Mouse (Mus musculus) erythroblast, adult 5-6 weeks (primary cell): ENCODE measurements at regions not wholly inside any gene's neighbourhood (a gene's known extent, or its start where the extent isn't known, plus 50 kb on each side); places are given as distances from the start of the nearest gene placed in this dataset.

Experiments
- ATAC-seq: replicated peaks from 2 replicates; pipeline ENCODE4 v1.8.0; 2016; ENCODE audit warnings: moderate number of reproducible peaks, mild to moderate bottlenecking, moderate TSS enrichment, inconsistent platforms; ENCODE audit not compliant: poor library complexity, low FRiP score, severe bottlenecking

GRCm38 (mm10) chr15:37166744-37167143, 159.2 kb upstream of the Zfp706 start:
- no peak for ATAC-seq

DNA sequence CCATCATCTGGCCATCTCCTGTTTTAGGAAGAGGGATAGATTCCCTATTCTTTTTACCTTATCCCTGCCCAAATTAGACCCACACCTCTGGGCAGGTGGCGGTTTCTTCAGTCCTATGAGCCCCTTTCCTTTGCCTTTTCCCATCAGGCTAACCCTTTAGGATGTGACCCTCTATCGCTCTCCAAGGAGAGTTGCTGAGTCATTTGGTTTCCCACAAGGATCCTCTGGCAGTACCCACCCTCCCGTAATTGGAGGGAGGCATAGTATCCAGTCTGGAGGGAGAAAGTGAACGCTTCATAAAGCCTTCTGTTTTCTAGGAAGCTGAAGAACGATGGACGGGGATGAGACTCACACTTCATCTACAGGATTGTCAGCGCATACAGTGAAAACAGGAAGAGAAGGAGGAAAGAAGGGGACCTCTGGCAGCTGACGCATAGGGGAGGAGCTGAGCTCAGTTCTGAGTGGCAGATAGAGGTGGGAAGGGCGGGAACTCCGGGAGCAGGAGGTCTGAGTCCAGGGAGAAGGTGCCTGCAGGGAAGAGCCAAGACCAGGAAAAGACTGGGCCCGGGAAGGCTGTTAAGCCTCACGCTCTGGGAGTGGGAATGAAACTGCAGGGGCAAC, 158.4 kb upstream of the Zfp706 start:
- no peak for ATAC-seq

DNA sequence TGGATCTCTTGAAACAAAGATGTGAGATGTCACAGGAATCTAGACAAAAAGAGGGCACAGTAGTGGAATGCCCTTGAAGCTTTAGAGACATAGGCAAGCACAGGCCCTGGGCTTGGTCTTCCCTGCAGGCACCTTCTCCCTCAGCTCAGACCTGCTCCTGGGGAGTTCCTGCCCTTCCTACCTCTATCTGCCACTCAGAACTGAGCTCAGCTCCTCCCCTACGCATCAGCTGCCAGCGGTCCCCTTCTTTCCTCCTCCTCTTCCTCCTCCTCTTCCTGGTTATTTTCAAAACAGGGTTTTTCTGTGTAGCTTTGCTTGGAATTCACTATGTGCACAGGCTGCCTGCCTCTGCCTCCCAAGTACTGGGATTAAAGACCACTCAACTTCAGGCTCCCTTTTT, 157.6 kb upstream of the Zfp706 start:
- ATAC-seq: no peak

DNA sequence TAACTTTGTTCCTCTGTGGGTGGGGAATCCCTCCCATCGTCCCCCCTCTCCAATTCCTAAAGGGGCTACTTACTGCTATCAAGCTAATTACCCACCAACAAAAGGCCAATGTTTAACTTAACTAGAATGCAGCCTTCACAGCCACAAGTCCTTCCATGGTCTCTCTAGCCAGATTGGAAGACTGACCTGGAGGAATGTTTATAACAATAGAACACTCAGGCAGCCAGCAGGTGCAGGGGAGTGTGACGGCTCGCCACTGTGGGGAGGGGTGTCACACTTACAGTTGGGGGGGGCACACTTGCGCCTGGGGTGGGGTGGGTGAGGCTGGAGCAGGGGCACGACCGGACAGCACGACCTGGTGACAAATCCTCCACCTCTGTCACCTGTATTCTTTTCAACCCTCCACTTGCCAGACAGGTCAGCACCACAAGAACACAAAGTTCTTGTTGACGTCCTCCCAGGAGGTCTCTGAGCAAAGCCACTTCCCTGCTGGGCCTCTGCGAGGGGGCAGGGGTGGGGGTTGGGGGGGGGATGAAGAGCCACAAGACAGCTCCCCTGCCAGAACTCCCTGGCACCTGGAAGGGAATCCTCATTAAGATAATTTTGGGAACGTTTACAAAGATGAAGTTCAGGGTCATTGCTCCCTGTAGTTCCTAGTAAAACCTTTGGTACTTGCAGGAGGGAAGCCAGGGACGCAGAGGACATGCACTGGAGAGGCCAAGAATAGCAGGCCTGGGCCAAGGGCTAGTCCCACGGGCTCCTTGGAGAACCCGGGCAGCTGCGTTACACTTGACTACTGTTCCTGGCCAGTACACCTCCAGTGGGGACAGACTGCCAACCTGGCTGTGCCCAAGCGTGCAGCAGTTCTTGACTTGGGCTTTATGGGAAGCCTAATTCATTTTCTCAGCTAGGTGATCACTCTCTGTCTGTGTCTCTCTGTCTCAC, 156.9 kb upstream of the Zfp706 start:
- ATAC-seq: no peak

- no peak for ATAC-seq
Measured at GRCm38 (mm10) chr15:37159956-37160355, 152.4 kb upstream of the Zfp706 start.

- ATAC-seq: no peak
Measured at GRCm38 (mm10) chr15:37159349-37159748, 151.8 kb upstream of the Zfp706 start.

GRCm38 (mm10) chr15:37157386-37157785, 149.8 kb upstream of the Zfp706 start:
- no peak for ATAC-seq

GRCm38 (mm10) chr15:37154934-37155333, 147.4 kb upstream of the Zfp706 start:
- no peak for ATAC-seq

- ATAC-seq: no peak
Measured at GRCm38 (mm10) chr15:37153177-37153576, 145.6 kb upstream of the Zfp706 start.

DNA sequence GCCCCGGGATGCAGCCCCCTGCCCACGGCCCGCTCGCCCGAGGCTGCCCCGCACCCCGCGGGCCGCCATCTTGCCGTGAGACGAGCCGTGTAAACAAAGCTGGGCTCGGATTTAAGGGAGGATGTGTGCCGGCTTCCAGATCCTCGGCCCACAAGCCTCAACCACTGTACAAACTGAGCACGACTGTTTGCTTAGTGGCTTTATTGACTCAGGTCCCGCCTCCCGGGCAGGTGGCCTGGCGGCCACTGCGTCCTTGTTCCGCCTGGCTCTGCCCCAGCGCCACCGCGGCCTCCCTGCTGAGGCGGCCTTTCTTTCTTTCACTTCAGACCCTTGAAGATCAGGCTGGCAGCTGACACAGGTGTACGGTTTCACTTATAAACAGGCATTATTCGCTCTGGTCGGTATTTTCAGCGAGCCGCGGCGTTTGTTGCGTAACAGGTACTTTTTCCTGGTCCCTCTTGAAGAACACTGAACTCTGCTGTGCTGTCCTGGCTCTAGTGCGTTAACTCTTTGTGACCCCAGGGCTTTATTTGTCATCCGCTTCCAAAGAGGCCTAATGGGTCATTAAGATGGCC, 128.1 kb upstream of the Zfp706 start:
- ATAC-seq: no peak

DNA sequence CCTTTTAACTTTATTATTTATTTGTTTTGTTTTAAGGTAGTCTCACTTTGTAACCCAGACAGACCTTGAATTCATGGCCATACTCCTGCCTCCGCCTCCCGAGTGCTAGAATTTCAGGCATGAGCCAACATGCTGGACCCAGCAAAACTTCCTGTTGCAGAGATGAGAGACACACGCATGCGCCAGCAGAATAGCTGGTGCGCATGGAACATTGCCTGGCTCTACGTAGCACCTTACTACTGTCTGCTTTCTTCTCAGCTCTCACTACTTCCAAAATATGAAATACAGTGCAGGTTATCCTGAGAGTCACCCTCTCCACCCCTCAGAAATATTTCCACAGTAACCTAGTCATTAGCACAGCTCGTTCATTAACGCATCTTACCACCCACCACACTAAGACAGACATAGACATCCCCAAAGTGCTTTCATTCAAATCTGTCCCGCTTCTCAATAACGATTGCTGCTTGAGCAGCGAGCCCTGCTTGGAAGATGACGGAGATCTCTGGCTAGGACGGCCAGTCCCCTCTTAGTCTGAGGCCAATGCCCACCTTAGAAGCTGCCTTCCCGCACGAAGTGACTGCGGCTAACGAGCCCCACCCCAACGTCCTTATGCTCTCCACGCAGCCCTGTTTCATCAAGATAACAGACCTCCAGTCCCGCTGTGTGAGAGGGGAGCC, 127.5 kb upstream of the Zfp706 start:
- no peak for ATAC-seq

DNA sequence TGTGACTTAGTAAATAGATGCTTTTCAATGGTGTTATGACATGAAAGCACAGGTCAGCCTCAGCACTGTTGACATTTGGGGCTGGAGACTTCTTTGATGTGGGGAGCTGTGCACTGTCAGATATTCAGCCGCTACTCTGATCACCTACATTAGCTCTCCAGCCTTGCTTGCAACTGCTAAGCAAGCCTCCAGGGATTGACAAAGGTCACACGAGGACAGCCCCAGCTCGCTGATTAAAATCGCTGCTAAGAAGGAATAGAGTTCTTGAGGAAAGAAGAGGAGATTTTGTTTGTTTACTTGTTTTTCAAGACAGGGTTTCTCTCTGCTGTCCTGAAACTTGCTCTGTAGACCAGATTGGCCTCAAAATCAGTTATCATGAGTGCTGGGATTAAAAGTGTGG, 126.8 kb upstream of the Zfp706 start:
- ATAC-seq: no peak

- ATAC-seq: no peak
Measured at GRCm38 (mm10) chr15:37133916-37134315, 126.3 kb upstream of the Zfp706 start.

- ATAC-seq: no peak
Measured at GRCm38 (mm10) chr15:37127681-37128080, 120.1 kb upstream of the Zfp706 start.

- ATAC-seq: no peak
Measured at GRCm38 (mm10) chr15:37127170-37127569, 119.6 kb upstream of the Zfp706 start.

- no peak for ATAC-seq
Measured at GRCm38 (mm10) chr15:37125823-37126222, 118.2 kb upstream of the Zfp706 start.

GRCm38 (mm10) chr15:37124951-37125350, 117.4 kb upstream of the Zfp706 start:
- ATAC-seq: no peak

GRCm38 (mm10) chr15:37124299-37124698, 116.7 kb upstream of the Zfp706 start:
- ATAC-seq: no peak

DNA sequence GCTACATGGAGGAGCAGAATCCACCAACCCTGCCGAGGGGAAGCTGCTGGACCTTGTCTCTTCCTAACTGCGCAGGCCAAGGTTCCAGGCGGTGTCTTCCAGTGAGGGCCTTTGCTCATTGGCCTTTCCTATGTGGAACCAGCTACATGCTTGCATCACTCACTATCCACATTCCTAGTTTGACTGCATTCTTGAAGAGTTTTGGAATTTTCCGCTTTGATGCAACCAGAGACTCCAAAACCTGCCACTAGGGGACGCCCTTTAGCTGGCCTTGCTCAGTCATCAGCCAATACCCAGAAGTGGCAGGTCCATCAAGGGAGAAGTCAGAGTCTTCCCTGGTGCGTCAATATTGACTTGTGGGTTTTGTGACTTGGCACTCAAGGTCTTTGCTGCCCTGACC, 112.8 kb upstream of the Zfp706 start:
- no peak for ATAC-seq

DNA sequence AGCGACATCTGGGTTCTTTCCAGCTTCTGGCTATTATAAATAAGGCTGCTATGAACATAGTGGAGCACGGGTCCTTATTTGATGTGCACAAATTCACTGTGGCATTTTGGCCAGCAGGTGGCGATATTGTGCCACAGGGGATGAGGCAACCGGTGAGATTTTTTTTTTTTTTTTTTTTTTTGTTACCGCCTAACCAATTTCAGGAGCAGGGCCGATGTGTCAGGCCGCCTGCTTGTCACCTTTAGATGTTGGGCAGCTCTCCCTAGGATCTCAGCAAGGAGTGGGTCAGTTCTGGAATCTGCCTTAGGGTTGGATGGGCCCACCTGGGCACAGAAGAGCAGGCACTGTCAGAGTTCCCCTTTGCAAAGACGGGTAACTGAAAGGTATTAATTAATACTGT, 106.5 kb upstream of the Zfp706 start:
- no peak for ATAC-seq
